Mouse (Mus musculus): Measurements from ENCODE around the gene Cyb5d1.

DNA sequence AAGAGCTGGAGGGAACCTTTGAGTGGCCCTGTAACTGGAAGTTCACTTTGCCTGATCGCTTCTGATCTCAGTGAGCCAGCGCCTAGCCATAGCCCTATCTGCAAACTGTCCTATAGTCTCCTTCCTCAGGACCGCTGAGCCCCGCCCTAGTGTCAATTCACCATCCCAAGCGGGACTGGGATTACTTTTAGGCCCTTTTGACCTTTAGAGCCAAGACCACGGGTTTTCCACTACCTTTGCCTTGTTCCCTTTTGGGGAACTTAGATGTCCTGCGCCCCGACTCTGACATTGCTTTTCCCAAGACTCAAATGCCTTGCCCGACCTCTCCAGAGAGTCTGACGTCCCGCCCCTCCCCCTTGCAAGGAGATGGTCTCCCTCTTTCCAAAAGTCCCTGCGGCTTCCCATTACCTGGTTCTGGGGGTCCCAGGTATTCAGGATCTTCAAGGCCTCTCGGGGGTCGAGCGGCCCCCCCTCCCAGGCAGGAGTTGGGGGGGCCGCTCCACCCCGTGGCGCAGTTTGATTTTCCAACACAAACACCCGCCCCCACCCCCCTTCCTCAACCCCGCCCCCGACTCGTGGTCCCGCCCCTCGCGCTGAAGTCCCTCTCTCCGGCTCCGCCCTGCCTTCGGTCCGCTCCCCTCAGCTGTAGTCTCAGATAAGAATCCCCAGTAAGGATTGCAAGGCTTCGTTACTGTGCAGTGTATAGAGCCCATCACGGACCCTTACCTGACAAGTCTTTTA lies 24.6 kb upstream of the Cyb5d1 start:
- peak; percentile 34; the same call in 1 of the 2 replicates for TF ChIP-seq POLR2A (IDR thresholded peaks at IDR 0.05; ENCODE audit: control insufficient read depth, low read depth, low read length)
- no peak for TF ChIP-seq CTCF (IDR thresholded peaks at IDR 0.05; ENCODE audit: control insufficient read depth, insufficient read depth, insufficient replicate concordance, low read depth, low read length)

All from testis, adult 2 months (tissue).